Mouse (Mus musculus): ENCODE results near the gene Pdzd8. TPM values are rescaled to one million over a fixed set of nuclear protein-coding genes. Genes with fewer than 3 reads are reported as not detected.

Pdzd8 gene
- 9.0 and 10.8 TPM in 2 replicates for polyA plus RNA-seq (2016; fragmentation: Nextera tagmentation; extraction: Ambion mirVana)

- peak; percentile 93 for DNase-seq (ENCODE audit: low spot score)
- H3K36me3 ChIP-seq: no peaks in the 10 kb centered on the region
- peaks cover 30% of the 10 kb centered on the region for H3K27me3 ChIP-seq (ENCODE audit: insufficient read depth, poor library complexity, severe bottlenecking)
- under 1% methylated on average over 89 of the region's 91 CpGs for WGBS
- peak within 1 kb of the TSS; percentile 97 for H3K27ac ChIP-seq
- H3K4me3 ChIP-seq: peak within 1 kb of the TSS; percentile 88
- peaks cover 38% of the 10 kb centered on the region for H3K4me1 ChIP-seq
- H3K9me3 ChIP-seq: no peaks in the 10 kb centered on the region
Measured at GRCm38 (mm10) chr19:59345658-59346283, at the start of gene Pdzd8. Pdzd8 (minus strand) TSS chr19:59345780.

- Histone ChIP-seq H3K9me3 (no peaks in the 10 kb centered on the region), H3K36me3 (no peaks in the 10 kb centered on the region), H3K27me3 (ENCODE audit: insufficient read depth, poor library complexity, severe bottlenecking) (peaks cover 73% of the 10 kb centered on the region), H3K27ac (no peak overlapping the region), H3K4me3 (no peak overlapping the region), H3K4me1 (peaks cover 16% of the 10 kb centered on the region)
- no peak for DNase-seq (ENCODE audit: low spot score)
- WGBS: 23% methylated on average over 8 of the region's 8 CpGs
Measured at GRCm38 (mm10) chr19:59393777-59394441, 48.3 kb upstream of the Pdzd8 start.

GRCm38 (mm10) chr19:59388847-59389606 lies 43.4 kb upstream of the Pdzd8 start:
- WGBS: 21% methylated on average over 15 of the region's 15 CpGs
- no peak overlapping the region for H3K4me3 ChIP-seq
- peaks cover 57% of the 10 kb centered on the region for H3K27me3 ChIP-seq (ENCODE audit: insufficient read depth, poor library complexity, severe bottlenecking)

DNA sequence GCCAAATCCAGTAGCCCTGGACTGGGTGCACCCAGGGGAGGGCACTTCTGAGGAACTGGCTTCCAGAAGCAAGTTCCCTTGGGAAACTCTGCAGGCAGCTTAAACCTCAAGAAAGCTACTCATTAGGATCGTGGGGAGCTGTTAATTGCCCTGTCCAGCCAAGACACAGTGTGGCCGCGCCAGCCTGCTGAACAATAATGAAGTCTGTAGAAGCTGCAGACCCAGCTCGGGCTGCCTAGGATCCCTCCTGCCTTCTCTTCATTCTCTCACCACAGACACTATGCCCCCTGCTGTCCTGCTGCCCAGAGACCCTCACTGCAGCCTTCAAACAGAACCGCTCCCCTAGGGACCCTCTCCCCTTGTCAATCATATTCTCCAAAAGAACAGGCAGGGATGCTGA lies 42.8 kb upstream of the Pdzd8 start:
- Histone ChIP-seq H3K4me3 (no peak overlapping the region), H3K27ac (no peak overlapping the region), H3K4me1 (0 out of 2 replicates have a peak, but pooled peaks cover 8% of the 10 kb centered on the region), H3K27me3 (ENCODE audit: insufficient read depth, poor library complexity, severe bottlenecking) (peaks cover 55% of the 10 kb centered on the region), H3K36me3 (no peaks in the 10 kb centered on the region), H3K9me3 (no peaks in the 10 kb centered on the region)
- WGBS: 18% methylated on average over 5 of the region's 5 CpGs
- DNase-seq (ENCODE audit: low spot score): no peak

More at GRCm38 (mm10) chr19:59388847-59389606, 43.4 kb upstream of the Pdzd8 start:
- DNase-seq (ENCODE audit: low spot score): peak; percentile 78
- Histone ChIP-seq H3K4me1 (peaks cover 11% of the 10 kb centered on the region; the same call in 1 of the 2 replicates), H3K9me3 (no peaks in the 10 kb centered on the region), H3K36me3 (no peaks in the 10 kb centered on the region), H3K27ac (no peak overlapping the region)

DNA sequence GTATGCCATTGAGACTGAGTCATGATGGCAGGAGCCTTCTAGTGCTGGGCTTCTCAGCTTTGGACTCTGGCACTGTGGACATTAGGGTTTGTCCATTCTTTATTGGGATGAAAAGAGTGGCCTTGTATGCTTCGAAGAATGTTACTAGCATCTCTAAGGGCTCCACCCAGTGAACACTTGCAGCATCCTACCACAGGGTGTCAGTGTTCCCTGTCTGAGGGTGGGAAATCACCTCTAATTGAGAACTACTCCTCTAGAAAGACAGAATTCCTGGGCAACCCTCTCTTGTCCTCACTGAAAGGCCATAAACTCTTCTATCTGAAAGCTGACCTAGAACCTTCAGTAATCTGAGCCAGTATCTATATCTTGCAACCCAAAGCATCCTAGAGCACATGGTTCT lies 41.6 kb upstream of the Pdzd8 start:
- H3K36me3 ChIP-seq: no peaks in the 10 kb centered on the region
- H3K27me3 ChIP-seq (ENCODE audit: insufficient read depth, poor library complexity, severe bottlenecking): peaks cover 48% of the 10 kb centered on the region
- H3K4me3 ChIP-seq: no peak overlapping the region
- H3K4me1 ChIP-seq: 0 out of 2 replicates have a peak, but pooled peaks cover 8% of the 10 kb centered on the region
- H3K27ac ChIP-seq: no peak overlapping the region
- WGBS: 47% methylated on average over 1 of the region's 1 CpGs
- no peaks in the 10 kb centered on the region for H3K9me3 ChIP-seq
- no peak for DNase-seq (ENCODE audit: low spot score)

DNA sequence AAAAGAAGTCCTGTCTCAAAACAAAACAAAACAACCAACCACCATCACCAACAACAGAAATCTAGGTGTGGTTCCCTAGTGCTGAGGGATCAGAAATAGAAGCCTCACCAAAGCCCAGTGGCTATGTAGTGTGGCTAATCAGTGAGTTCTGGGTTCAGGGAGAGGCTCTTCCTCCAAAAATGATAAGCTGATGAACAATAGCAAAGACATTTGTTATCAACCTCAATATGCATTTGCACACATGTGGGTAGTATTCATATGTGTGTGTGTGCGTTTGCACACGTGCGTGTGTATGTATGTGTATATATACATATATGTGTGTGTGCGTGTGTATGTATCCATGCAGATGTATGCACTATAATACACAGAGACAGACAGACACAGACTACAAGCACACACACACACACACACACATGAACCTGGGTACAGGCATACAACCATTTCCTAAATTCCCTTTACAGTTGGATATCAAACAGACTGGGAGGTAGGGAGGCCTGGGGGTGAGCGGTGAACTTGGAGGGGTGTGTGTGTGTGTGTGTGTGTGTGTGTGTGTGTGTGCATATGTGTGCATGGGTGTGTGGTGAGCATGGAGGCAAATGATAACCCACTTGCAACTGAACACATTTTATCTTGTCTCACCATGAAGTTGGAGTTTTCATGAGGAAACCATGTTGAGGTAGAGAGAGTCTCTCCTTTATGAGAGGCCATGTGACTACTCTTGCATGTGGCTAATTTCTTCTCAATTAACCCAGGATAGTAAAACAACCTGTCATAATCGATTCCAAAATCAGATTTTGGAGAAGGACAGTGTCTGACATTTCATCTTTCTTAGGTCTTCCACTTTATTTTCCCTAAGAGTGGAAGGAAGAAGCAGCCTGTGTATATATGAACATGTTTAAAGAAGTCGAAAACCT lies 39.3 kb upstream of the Pdzd8 start:
- no peak for DNase-seq (ENCODE audit: low spot score)
- H3K4me1 ChIP-seq: 0 out of 2 replicates have a peak, but pooled peaks cover 8% of the 10 kb centered on the region
- no peak overlapping the region for H3K27ac ChIP-seq
- H3K4me3 ChIP-seq: no peak overlapping the region
- H3K36me3 ChIP-seq: no peaks in the 10 kb centered on the region
- peaks cover 30% of the 10 kb centered on the region for H3K27me3 ChIP-seq (ENCODE audit: insufficient read depth, poor library complexity, severe bottlenecking)
- no peaks in the 10 kb centered on the region for H3K9me3 ChIP-seq
- WGBS: 86% methylated on average over 7 of the region's 7 CpGs

GRCm38 (mm10) chr19:59382416-59382917 lies 36.9 kb upstream of the Pdzd8 start:
- Histone ChIP-seq H3K4me3 (no peak overlapping the region), H3K36me3 (no peaks in the 10 kb centered on the region)

DNA sequence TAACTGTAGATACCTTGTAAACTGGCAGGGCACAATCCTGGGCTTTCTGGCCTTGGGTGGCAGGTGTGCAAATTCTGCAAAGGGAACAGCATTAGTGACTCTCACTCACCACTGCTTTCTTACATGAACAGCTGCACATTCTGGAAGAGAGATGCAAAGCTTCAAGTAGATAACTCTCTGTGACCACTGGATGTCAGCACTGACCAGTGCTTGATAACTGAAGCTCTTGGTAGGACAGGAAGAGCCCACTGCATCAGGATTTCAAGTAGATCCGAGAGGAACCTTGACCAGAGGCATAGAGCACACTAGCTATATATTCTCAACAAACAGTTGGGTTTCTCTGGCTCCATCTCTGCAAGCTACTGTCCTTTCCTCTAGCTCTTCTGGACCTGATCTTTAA lies 34.4 kb upstream of the Pdzd8 start:
- 28% methylated on average over 1 of the region's 1 CpGs for WGBS
- Histone ChIP-seq H3K4me3 (no peak overlapping the region), H3K4me1 (no peaks in the 10 kb centered on the region), H3K9me3 (no peaks in the 10 kb centered on the region), H3K27me3 (ENCODE audit: insufficient read depth, poor library complexity, severe bottlenecking) (no peaks in the 10 kb centered on the region; the same call in 1 of the 2 replicates), H3K27ac (no peak overlapping the region), H3K36me3 (no peaks in the 10 kb centered on the region)
- DNase-seq (ENCODE audit: low spot score): no peak

More at GRCm38 (mm10) chr19:59382416-59382917, 36.9 kb upstream of the Pdzd8 start:
- H3K27ac ChIP-seq: no peak overlapping the region
- no peaks in the 10 kb centered on the region for H3K4me1 ChIP-seq
- peaks cover 12% of the 10 kb centered on the region; the same call in 1 of the 2 replicates for H3K27me3 ChIP-seq (ENCODE audit: insufficient read depth, poor library complexity, severe bottlenecking)
- DNase-seq (ENCODE audit: low spot score): no peak
- H3K9me3 ChIP-seq: no peaks in the 10 kb centered on the region

- Histone ChIP-seq H3K27ac (no peak overlapping the region), H3K4me1 (no peaks in the 10 kb centered on the region), H3K27me3 (ENCODE audit: insufficient read depth, poor library complexity, severe bottlenecking) (no peaks in the 10 kb centered on the region; the same call in 1 of the 2 replicates), H3K36me3 (no peaks in the 10 kb centered on the region), H3K4me3 (no peak overlapping the region), H3K9me3 (no peaks in the 10 kb centered on the region)
- 79% methylated on average over 2 of the region's 2 CpGs for WGBS
- DNase-seq (ENCODE audit: low spot score): no peak
Measured at GRCm38 (mm10) chr19:59376481-59376880, 30.9 kb upstream of the Pdzd8 start.

DNA sequence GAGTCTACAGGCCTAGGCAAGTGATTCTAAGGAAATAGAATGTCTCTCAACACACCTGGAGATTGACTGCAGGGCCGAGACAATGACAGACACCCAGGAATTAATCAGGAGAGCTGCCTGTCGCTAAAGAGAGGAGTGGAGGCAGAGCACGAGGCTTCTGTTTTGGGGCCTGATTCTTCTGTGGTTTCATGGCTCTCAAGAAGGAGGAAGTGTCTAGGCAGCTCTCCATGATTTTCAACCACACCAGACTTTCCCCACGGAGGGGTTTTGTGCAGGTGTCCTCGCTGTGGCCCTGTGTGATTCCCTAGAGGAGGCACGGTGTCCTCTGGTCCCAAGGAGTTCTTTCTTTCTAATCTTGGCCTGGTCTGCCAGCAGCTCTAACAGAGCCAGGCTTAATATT lies 29.4 kb upstream of the Pdzd8 start:
- no peaks in the 10 kb centered on the region for H3K9me3 ChIP-seq
- H3K27me3 ChIP-seq (ENCODE audit: insufficient read depth, poor library complexity, severe bottlenecking): no peaks in the 10 kb centered on the region; the same call in 1 of the 2 replicates
- H3K4me3 ChIP-seq: no peak overlapping the region
- WGBS: 81% methylated on average over 6 of the region's 6 CpGs
- H3K27ac ChIP-seq: no peak overlapping the region
- H3K36me3 ChIP-seq: no peaks in the 10 kb centered on the region
- H3K4me1 ChIP-seq: no peaks in the 10 kb centered on the region
- no peak for DNase-seq (ENCODE audit: low spot score)

- 72% methylated on average over 4 of the region's 4 CpGs for WGBS
- peaks cover 4% of the 10 kb centered on the region; the same call in 1 of the 2 replicates for H3K27me3 ChIP-seq (ENCODE audit: insufficient read depth, poor library complexity, severe bottlenecking)
- no peaks in the 10 kb centered on the region for H3K36me3 ChIP-seq
- no peak overlapping the region for H3K4me3 ChIP-seq
- no peak overlapping the region for H3K27ac ChIP-seq
- no peak for DNase-seq (ENCODE audit: low spot score)
- no peaks in the 10 kb centered on the region for H3K9me3 ChIP-seq
- no peaks in the 10 kb centered on the region for H3K4me1 ChIP-seq
Measured at GRCm38 (mm10) chr19:59372928-59373327, 27.3 kb upstream of the Pdzd8 start.

GRCm38 (mm10) chr19:59371016-59371415 lies 25.4 kb upstream of the Pdzd8 start:
- H3K27ac ChIP-seq: no peak overlapping the region
- H3K4me1 ChIP-seq: no peaks in the 10 kb centered on the region
- no peaks in the 10 kb centered on the region for H3K9me3 ChIP-seq
- WGBS: 79% methylated on average over 4 of the region's 4 CpGs
- H3K4me3 ChIP-seq: no peak overlapping the region
- peaks cover 11% of the 10 kb centered on the region; the same call in 1 of the 2 replicates for H3K27me3 ChIP-seq (ENCODE audit: insufficient read depth, poor library complexity, severe bottlenecking)
- no peaks in the 10 kb centered on the region for H3K36me3 ChIP-seq
- no peak for DNase-seq (ENCODE audit: low spot score)

All from heart, embryonic 10.5 days (tissue).